Mouse (Mus musculus) cerebellum, adult 2 months (tissue): ENCODE measurements around the gene Samd13. TPM values are rescaled to one million over a fixed set of nuclear protein-coding genes. Genes with fewer than 3 reads are reported as not detected.

ENCODE experiments used
- DNase-seq, 2 experiments: peaks; one replicate each; pipeline ENCODE4 v3.0.0; 2021
- H3K27ac ChIP-seq: fragments of 200-500 bp; 2 replicates; pipeline ENCODE4 v1.5.1; 2012; ENCODE audit warnings: low read length, control low read depth, inconsistent platforms; ENCODE audit not compliant: insufficient read depth
- H3K27me3 ChIP-seq: fragments of 200-500 bp; 2 replicates; pipeline ENCODE4 v1.6.1; 2012; ENCODE audit warnings: inconsistent platforms, mild to moderate bottlenecking, low read length, moderate library complexity; ENCODE audit not compliant: control insufficient read depth, insufficient read depth
- H3K4me1 ChIP-seq: fragments of 200-500 bp; 2 replicates; pipeline ENCODE4 v1.6.1; 2011; ENCODE audit warnings: low read length; ENCODE audit not compliant: control insufficient read depth, insufficient read depth
- H3K4me3 ChIP-seq: fragments of 200-500 bp; replicated peaks from 2 replicates; pipeline ENCODE3; 2011; ENCODE audit warnings: mild to moderate bottlenecking, low read depth, low read length, control low read depth; ENCODE audit not compliant: insufficient read depth
- CTCF ChIP-seq: fragments of 200-500 bp; IDR thresholded peaks from 2 replicates; pipeline ENCODE4 v1.5.1; 2011; ENCODE audit warnings: low read depth, mild to moderate bottlenecking, control low read depth, low read length, moderate library complexity, borderline replicate concordance; ENCODE audit not compliant: insufficient read depth
- POLR2A ChIP-seq: fragments of 200-500 bp; IDR thresholded peaks from 2 replicates; pipeline ENCODE4 v1.6.1; 2011; ENCODE audit warnings: low read length, control low read depth, borderline replicate concordance; ENCODE audit not compliant: insufficient read depth
- WGBS: fragments of 180-500 bp; shearing (Covaris S2); methylation state at CpG from one replicate; pipeline ENCODE4 v1.1.7; 2018; 5-methylcytosine and 5-hydroxymethylcytosine counted together
- polyA plus RNA-seq: library from polyadenylated mRNA; depleted of rRNA; stranded (reverse); fragments of >200 nt; gene quantifications from 2 replicates; pipeline ENCODE4 v1.2.3, GENCODE M21; 2012; rRNA removed

Samd13 gene
- polyA plus RNA-seq: 0.14 TPM in 1 of 2 replicates, not detected in the other

DNA sequence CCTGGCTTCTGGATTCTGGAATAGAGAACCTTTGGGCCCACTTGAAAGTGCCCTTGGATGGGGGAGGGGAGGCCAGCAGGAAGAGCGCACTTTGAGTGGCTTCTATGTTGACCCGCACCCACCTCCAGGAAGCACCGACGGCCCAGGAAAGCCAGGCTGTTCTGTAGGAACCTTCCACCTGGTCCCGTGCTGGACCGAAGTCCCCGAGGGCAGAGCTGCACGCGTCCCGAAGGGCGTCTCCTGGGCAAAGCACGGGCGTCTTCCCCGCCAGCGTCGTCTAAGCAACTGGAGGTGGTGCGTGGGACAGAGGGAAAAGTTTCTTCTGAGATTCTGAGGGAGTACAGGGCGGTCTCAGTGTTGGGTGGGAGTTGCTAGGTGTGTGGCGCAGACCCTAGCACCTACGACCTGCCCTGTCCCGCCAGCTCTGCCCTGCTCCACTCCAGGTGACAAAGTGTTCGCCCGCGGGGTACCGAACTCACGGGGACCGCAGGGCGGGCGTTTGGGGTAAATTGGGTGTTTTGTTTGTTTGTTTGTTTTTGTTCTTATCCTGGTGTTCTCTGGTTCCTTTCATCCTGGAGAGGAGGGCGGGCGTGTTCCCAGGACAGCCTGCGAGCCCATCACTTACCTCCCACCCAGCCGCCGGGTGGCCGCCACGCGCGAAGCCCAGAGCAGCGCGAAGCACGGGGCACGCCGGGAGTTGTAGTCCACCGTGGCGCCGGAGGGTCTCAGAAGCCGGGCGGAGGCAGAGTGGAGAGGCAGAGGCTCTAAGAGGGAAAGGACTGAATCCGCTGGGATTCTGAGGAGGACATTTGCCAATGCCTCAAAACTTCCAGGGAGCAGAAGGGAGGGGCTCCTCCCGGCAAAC is at the start of gene Samd13:
TSS of gene Samd13 (minus strand) at position 782 of the 865 bp plus-strand sequence.
- no peak for TF ChIP-seq CTCF
- TF ChIP-seq POLR2A: no peak
- Histone ChIP-seq H3K4me1 (no peaks in the 10 kb centered on the region; the same call in 1 of the 2 replicates), H3K27ac (no peak within 1 kb of the TSS), H3K4me3 (peak within 1 kb of the TSS; percentile 58), H3K27me3 (no peaks in the 10 kb centered on the region)
- WGBS: 3% methylated on average over 50 of the region's 50 CpGs
- DNase-seq: peak; percentile 16 to 21

DNA sequence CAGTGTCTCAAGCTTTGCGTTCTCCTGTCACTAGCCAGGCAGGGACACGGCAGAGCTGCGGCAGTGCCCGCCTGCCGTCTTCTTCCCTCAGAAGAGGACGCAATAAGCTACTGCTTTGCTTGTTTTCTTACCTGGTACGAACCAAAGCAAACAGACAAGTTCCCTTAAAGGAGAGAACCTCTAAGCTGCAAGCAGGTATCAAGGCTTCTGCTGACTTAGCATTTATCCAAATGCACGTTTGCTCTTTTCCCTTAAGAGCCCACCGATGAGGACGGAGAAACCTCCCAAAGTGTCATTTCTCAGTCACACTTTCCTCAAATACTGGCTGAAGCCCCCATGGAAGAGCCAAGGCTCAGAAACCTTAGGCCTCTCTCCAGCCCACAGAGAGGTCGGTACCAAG is 46.1 kb upstream of the Samd13 start:
- WGBS: 94% methylated on average over 11 of the region's 11 CpGs
- Histone ChIP-seq H3K4me1 (no peaks in the 10 kb centered on the region), H3K27me3 (no peaks in the 10 kb centered on the region), H3K4me3 (no peak overlapping the region), H3K27ac (no peak overlapping the region)
- no peak for TF ChIP-seq POLR2A
- no peak for TF ChIP-seq CTCF
- DNase-seq: no peak

DNA sequence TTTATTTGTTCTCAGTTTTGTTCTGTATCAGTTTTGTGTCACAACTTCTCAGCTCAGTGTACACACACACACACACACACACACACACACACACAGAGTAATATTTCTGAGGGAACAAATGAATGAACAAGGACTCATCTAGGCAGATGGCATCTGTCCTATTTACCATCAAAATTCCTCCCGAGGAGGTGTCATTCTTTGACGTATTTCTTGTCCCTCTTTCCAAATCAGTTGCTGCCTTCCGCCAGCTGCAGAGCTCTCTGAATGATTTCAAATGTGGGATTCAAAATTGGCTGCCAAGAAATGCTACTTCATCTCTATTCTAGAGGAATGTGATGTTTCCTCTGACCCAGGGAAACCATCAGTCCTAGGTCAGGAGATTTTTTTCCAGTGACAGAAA is 37.6 kb upstream of the Samd13 start:
- H3K27ac ChIP-seq: no peak overlapping the region
- H3K4me3 ChIP-seq: no peak overlapping the region

DNA sequence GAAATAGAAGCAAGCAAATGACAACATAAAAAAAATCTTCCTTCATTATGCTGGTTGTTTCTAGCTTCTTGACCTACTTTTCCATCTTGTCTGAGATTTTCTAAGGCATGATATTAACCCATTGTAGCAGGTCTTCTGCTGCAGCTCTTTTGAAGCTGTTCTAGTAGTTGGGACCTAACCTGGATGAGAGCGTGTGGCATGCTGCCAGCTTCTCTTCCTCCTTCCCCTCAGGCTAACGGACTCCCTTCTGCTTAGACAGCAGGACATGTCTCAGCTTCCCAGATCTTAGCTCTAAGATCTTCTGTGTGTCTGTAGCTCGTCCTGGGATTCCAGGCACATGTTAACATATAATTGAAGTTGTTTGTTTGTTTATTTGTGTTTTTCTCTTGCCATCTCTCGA is 34.3 kb upstream of the Samd13 start:
- no peak overlapping the region for H3K27ac ChIP-seq
- H3K4me1 ChIP-seq: no peaks in the 10 kb centered on the region
- DNase-seq: no peak
- H3K4me3 ChIP-seq: no peak overlapping the region
- no peak for TF ChIP-seq POLR2A
- no peak for TF ChIP-seq CTCF
- WGBS: 37% methylated on average over 4 of the region's 4 CpGs
- H3K27me3 ChIP-seq: no peaks in the 10 kb centered on the region

More for the DNA sequence above, 37.6 kb upstream of the Samd13 start:
- 21% methylated on average over 3 of the region's 3 CpGs for WGBS
- Histone ChIP-seq H3K4me1 (no peaks in the 10 kb centered on the region), H3K27me3 (no peaks in the 10 kb centered on the region)
- TF ChIP-seq POLR2A (no peak), CTCF (no peak)
- no peak for DNase-seq

DNA sequence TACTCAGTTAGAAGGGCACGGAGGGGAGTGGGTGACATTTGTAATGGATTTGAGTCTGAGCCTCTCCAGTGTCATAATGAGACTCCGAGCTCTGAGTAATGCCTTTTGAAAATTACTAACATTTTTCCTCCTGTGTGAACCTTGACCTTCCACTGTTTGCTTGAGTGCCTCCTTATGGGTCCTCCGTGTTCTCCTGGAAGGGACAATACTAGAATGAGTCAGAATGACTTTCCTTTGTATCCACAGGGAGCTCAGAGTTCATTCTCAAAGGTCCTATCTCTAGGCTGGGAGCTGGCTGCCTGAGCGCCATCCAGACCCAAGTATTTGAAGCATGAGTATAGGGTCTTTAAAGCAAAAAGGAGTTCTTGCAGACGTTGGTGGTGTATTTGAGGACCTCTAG is 32.9 kb upstream of the Samd13 start:
- Histone ChIP-seq H3K27ac (no peak overlapping the region), H3K4me3 (no peak overlapping the region), H3K4me1 (no peaks in the 10 kb centered on the region), H3K27me3 (no peaks in the 10 kb centered on the region)
- no peak for DNase-seq
- 69% methylated on average over 5 of the region's 5 CpGs for WGBS
- TF ChIP-seq CTCF (no peak), POLR2A (no peak)

DNA sequence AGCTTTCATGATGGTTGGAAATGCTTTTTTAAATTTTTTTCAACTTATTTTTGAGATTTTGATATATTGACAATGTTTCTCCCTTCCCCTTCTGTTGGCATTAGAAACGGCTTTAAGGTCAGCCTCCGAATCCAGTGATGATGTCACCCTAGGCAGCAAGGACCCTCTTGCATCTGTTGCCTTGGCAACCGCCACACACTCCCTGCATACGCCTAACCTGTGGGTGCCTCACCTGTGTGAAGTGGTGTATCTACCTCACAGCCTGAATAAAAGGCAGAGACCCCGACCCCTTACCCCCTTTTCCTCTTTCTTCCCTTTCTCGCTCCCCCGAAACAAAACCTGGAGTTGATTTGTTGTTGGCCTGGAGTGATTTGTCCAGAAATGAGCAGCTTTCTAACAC is 26.9 kb upstream of the Samd13 start:
- DNase-seq: no peak
- H3K27ac ChIP-seq: no peak overlapping the region
- no peak overlapping the region for H3K4me3 ChIP-seq
- no peaks in the 10 kb centered on the region for H3K4me1 ChIP-seq
- no peak for TF ChIP-seq CTCF
- TF ChIP-seq POLR2A: no peak
- 74% methylated on average over 7 of the region's 7 CpGs for WGBS
- no peaks in the 10 kb centered on the region for H3K27me3 ChIP-seq

DNA sequence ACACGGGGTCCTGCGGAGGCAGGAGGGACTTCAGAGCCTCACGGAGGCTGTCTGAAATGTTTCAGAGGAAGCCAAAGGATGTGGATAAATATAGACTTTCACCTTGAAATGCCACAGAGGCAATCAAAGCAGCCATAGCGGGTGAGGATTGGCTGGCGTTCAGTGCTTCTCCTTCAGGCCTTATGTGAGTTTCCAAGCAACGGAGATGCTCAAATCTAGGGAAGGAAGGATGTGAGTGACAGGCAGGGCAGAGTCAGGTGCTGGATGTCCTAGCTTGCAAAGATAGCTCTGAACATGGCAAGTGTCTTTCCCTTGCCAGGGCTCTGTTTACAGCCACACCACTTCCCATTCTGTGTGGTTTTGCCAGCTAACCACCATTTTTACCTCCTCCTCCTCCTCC is 26.2 kb upstream of the Samd13 start:
- Histone ChIP-seq H3K4me1 (no peaks in the 10 kb centered on the region), H3K4me3 (no peak overlapping the region), H3K27ac (no peak overlapping the region), H3K27me3 (no peaks in the 10 kb centered on the region)
- WGBS: 38% methylated on average over 6 of the region's 6 CpGs
- DNase-seq: no peak
- TF ChIP-seq POLR2A (no peak), CTCF (no peak)

DNA sequence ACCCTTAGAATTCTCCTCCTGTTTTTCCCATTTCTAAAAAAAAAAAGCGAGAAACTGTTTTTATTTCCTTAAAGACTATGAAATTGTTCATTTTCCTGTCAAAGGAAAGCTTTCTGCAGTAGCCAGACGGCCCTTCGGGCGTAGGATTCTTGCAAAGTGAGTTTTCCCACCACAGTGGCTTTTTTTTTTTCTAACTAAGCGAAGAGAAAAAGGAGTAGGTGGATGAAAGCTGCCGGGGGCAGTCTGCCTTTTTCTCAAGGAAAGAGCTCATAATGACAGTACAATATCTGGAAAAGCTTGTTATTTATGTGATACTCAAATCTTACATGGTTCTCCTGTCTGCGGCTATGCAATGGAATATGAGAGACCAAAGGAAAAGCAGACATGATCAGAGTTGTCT is 25.7 kb upstream of the Samd13 start:
- Histone ChIP-seq H3K27ac (no peak overlapping the region), H3K4me3 (no peak overlapping the region), H3K4me1 (no peaks in the 10 kb centered on the region), H3K27me3 (no peaks in the 10 kb centered on the region)
- TF ChIP-seq POLR2A (no peak), CTCF (no peak)
- no peak for DNase-seq
- 83% methylated on average over 7 of the region's 7 CpGs for WGBS
